Mouse (Mus musculus): ENCODE results near the gene Eif5a. TPM values are rescaled to one million over a fixed set of nuclear protein-coding genes. Genes with fewer than 3 reads are reported as not detected.

Gene Eif5a
- polyA plus RNA-seq, 1 experiment from 2014 or later: 774 TPM

DNA sequence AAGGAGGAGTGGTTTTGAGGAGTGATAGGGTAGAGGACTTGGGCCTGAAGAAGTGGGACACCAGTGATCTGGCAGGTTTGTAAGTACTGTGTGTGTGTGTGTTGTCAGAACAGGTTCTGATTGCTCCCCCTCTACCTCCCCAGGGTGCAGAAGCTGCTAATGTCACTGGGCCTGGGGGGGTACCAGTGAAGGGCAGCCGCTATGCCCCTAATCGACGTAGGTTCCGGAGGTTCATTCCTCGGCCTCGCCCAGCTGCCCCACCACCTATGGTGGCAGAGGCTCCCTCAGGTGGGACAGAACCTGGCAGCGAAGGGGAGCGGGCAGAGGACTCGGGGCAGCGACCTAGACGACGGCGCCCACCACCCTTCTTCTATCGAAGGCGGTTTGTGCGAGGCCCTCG, 18.0 kb upstream of the Eif5a start:
- H3K9me3 ChIP-seq (ENCODE audit: control insufficient read depth): no peaks in the 10 kb centered on the region
- ATAC-seq: no peak
- no peaks in the 10 kb centered on the region for H3K36me3 ChIP-seq (ENCODE audit: control insufficient read depth, insufficient read depth)
- peaks cover 5% of the 10 kb centered on the region for H3K27me3 ChIP-seq (replicated peaks; ENCODE audit: control insufficient read depth, insufficient read depth, low read length)
- no peak overlapping the region for H3K4me3 ChIP-seq (ENCODE audit: low read depth, low read length)
- no peak overlapping the region for H3K4me2 ChIP-seq (replicated peaks; ENCODE audit: low read depth)
- H3K4me1 ChIP-seq (replicated peaks; ENCODE audit: control insufficient read depth, insufficient read depth, low read length): peaks cover 13% of the 10 kb centered on the region
- H3K9ac ChIP-seq (ENCODE audit: low read depth, low read length): no peak overlapping the region
- no peak for TF ChIP-seq CTCF (IDR thresholded peaks at IDR 0.05; ENCODE audit: low read depth)
- no peak overlapping the region for H3K27ac ChIP-seq (ENCODE audit: low read depth, low read length)
- WGBS: 94% methylated on average over 17 of the region's 17 CpGs

DNA sequence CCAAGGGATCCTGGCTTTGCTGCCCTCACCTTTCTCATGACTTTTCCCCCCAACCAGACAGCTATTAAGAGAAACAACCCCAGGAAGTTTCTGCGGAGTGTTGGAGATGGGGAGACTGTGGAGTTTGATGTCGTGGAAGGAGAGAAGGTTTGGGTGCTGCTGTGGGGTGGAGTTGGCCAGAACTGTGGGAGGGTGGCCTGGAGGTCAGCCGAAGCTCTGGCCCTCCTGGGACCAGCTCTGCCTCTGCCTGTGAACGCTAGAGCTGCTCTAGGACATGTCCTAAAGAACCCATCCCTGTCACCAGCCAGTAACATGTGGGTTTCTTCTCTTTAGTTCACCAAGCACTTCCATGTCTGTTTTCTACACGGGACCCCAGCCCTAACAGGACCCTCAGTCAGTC, 17.4 kb upstream of the Eif5a start:
- Histone ChIP-seq H3K4me1 (replicated peaks; ENCODE audit: control insufficient read depth, insufficient read depth, low read length) (peaks cover 13% of the 10 kb centered on the region), H3K27ac (ENCODE audit: low read depth, low read length) (no peak overlapping the region), H3K36me3 (ENCODE audit: control insufficient read depth, insufficient read depth) (no peaks in the 10 kb centered on the region), H3K4me3 (ENCODE audit: low read depth, low read length) (no peak overlapping the region), H3K4me2 (replicated peaks; ENCODE audit: low read depth) (no peak overlapping the region), H3K9ac (ENCODE audit: low read depth, low read length) (no peak overlapping the region), H3K27me3 (replicated peaks; ENCODE audit: control insufficient read depth, insufficient read depth, low read length) (peaks cover 5% of the 10 kb centered on the region), H3K9me3 (ENCODE audit: control insufficient read depth) (no peaks in the 10 kb centered on the region)
- no peak for TF ChIP-seq CTCF (IDR thresholded peaks at IDR 0.05; ENCODE audit: low read depth)
- 64% methylated on average over 5 of the region's 5 CpGs for WGBS
- ATAC-seq: no peak

DNA sequence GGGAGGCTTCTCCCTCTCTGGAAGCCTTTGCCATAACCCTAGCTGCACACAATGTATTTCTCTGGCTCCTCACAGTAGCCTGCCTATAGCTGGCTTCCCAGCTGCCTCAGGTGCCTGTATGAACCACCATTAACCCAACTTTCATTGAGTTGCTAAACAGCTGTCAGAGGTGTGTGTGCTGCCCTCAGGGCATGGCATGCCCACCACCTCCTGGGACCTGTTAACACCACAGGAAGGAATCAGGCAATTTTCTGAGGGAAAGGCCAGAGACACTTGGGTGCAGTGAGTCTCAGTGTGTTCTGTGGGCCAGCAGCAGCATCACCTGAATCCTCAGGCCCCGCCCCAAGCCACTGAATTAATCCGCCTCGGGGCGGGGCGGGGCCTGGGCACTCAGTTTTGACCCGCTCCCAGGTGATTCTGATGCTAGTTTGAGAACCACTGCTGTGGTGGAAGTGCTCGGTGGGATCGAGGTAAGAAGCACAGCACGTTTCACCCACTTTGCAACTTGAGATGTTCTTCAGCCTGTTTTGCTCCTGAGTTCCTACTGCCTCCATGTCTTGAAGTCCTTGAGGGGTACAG, 16.7 kb upstream of the Eif5a start:
- Histone ChIP-seq H3K27ac (ENCODE audit: low read depth, low read length) (no peak overlapping the region), H3K27me3 (replicated peaks; ENCODE audit: control insufficient read depth, insufficient read depth, low read length) (peaks cover 5% of the 10 kb centered on the region), H3K9me3 (ENCODE audit: control insufficient read depth) (no peaks in the 10 kb centered on the region), H3K36me3 (ENCODE audit: control insufficient read depth, insufficient read depth) (no peaks in the 10 kb centered on the region), H3K4me1 (replicated peaks; ENCODE audit: control insufficient read depth, insufficient read depth, low read length) (peaks cover 13% of the 10 kb centered on the region), H3K4me2 (replicated peaks; ENCODE audit: low read depth) (no peak overlapping the region), H3K9ac (ENCODE audit: low read depth, low read length) (no peak overlapping the region), H3K4me3 (ENCODE audit: low read depth, low read length) (no peak overlapping the region)
- TF ChIP-seq CTCF (IDR thresholded peaks at IDR 0.05; ENCODE audit: low read depth): no peak
- no peak for ATAC-seq
- 43% methylated on average over 9 of the region's 9 CpGs for WGBS

DNA sequence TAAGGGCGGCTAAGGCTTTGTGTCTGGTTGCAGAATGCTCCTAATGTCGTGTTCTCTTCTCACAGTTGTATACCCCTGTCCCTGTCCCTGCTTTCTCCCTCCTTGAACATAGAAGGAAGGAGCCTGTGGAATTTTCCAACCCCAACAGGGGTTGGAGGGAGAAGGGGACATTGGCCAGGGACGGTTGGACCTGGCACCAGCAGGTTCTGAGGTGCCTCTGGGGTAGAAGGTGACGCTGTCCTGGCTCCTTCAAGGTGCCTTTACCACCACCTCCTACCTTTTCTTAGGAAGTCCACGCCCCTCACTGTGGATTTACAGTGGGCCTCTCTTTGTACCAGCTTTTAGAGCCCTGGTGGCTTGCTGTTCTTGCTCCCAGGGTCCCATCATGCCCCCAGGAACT, 16.1 kb upstream of the Eif5a start:
- peaks cover 13% of the 10 kb centered on the region for H3K4me1 ChIP-seq (replicated peaks; ENCODE audit: control insufficient read depth, insufficient read depth, low read length)
- no peak overlapping the region for H3K9ac ChIP-seq (ENCODE audit: low read depth, low read length)
- TF ChIP-seq CTCF (IDR thresholded peaks at IDR 0.05; ENCODE audit: low read depth): no peak
- H3K36me3 ChIP-seq (ENCODE audit: control insufficient read depth, insufficient read depth): no peaks in the 10 kb centered on the region
- no peak for ATAC-seq
- peaks cover 5% of the 10 kb centered on the region for H3K27me3 ChIP-seq (replicated peaks; ENCODE audit: control insufficient read depth, insufficient read depth, low read length)
- 72% methylated on average over 5 of the region's 5 CpGs for WGBS
- H3K9me3 ChIP-seq (ENCODE audit: control insufficient read depth): no peaks in the 10 kb centered on the region
- no peak overlapping the region for H3K4me2 ChIP-seq (replicated peaks; ENCODE audit: low read depth)
- H3K4me3 ChIP-seq (ENCODE audit: low read depth, low read length): no peak overlapping the region
- H3K27ac ChIP-seq (ENCODE audit: low read depth, low read length): 0 out of 2 replicates have a peak overlapping the region, but pooled peaks have one; percentile 46

DNA sequence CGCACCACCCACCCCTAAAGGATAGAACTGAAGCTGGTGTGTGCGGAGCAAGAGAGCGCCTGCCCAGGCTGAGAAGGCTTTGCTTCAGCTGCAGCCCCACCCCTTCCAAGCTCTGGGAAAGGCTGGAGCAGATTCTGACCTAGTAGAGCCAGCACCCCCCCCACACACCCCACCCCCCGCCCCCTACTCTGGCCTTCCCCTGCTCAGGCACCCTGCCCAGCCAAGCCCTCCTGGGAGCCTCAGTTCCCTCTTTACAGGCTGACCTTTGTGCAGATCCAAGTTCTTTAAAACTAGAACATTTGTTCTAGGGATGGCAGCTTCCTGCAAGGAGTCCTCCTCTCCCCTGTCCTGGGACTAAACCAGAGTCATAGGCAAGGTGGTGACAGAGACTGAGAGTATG, 15.6 kb upstream of the Eif5a start:
- Histone ChIP-seq H3K4me2 (replicated peaks; ENCODE audit: low read depth) (no peak overlapping the region), H3K27me3 (replicated peaks; ENCODE audit: control insufficient read depth, insufficient read depth, low read length) (peaks cover 5% of the 10 kb centered on the region), H3K27ac (ENCODE audit: low read depth, low read length) (peak overlapping the region; percentile 46; the same call in 1 of the 2 replicates), H3K36me3 (ENCODE audit: control insufficient read depth, insufficient read depth) (no peaks in the 10 kb centered on the region), H3K9me3 (ENCODE audit: control insufficient read depth) (no peaks in the 10 kb centered on the region), H3K4me3 (ENCODE audit: low read depth, low read length) (no peak overlapping the region), H3K4me1 (replicated peaks; ENCODE audit: control insufficient read depth, insufficient read depth, low read length) (peaks cover 13% of the 10 kb centered on the region), H3K9ac (ENCODE audit: low read depth, low read length) (no peak overlapping the region)
- ATAC-seq: no peak
- TF ChIP-seq CTCF (IDR thresholded peaks at IDR 0.05; ENCODE audit: low read depth): no peak
- WGBS: 22% methylated on average over 4 of the region's 4 CpGs

DNA sequence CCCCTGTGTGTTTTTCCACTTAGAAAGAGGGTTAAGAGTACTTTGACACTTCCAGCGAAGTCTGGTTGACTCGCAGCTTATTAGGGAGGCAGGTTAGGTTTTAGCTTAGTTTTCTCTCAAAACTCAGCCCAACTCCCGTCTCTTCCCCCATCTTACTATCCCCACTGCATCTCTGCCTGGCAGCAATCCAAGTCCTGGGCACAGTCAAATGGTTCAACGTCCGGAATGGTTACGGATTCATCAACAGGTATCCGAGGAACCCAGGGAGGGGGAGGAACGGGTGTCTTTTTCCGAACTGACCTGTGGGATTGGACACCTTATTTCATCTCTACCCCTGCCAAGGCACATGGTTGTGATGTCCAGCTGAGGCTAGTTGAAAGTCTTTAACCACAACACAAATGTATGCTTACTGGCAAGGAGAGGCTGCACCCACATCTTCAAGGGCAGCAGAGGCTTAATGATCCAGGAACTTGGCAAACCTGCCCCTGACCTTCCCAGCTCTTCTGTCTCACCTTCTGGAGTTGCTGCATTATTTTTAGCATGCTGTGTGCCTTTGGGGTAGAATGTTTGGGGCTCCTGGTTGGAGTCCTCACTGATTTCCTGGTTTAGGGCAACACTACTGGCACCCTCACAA, 15.1 kb upstream of the Eif5a start:
- H3K27me3 ChIP-seq (replicated peaks; ENCODE audit: control insufficient read depth, insufficient read depth, low read length): peaks cover 5% of the 10 kb centered on the region
- peaks cover 13% of the 10 kb centered on the region for H3K4me1 ChIP-seq (replicated peaks; ENCODE audit: control insufficient read depth, insufficient read depth, low read length)
- no peak for ATAC-seq
- H3K4me3 ChIP-seq (ENCODE audit: low read depth, low read length): no peak overlapping the region
- H3K36me3 ChIP-seq (ENCODE audit: control insufficient read depth, insufficient read depth): no peaks in the 10 kb centered on the region
- H3K4me2 ChIP-seq (replicated peaks; ENCODE audit: low read depth): peak overlapping the region; percentile 89
- peak overlapping the region; percentile 46; the same call in 1 of the 2 replicates for H3K27ac ChIP-seq (ENCODE audit: low read depth, low read length)
- TF ChIP-seq CTCF (IDR thresholded peaks at IDR 0.05; ENCODE audit: low read depth): no peak
- H3K9me3 ChIP-seq (ENCODE audit: control insufficient read depth): no peaks in the 10 kb centered on the region
- H3K9ac ChIP-seq (ENCODE audit: low read depth, low read length): no peak overlapping the region
- 29% methylated on average over 9 of the region's 9 CpGs for WGBS
